Mouse (Mus musculus) frontal cortex, postnatal 36 days (tissue): ENCODE measurements around the gene Rnf186.

Experiments used
- DNase-seq, 2 experiments: peaks; one replicate each; pipeline ENCODE4 v3.0.0; 2022; ENCODE audit warnings: low spot score in 2 of 2

The Rnf186 gene

DNA sequence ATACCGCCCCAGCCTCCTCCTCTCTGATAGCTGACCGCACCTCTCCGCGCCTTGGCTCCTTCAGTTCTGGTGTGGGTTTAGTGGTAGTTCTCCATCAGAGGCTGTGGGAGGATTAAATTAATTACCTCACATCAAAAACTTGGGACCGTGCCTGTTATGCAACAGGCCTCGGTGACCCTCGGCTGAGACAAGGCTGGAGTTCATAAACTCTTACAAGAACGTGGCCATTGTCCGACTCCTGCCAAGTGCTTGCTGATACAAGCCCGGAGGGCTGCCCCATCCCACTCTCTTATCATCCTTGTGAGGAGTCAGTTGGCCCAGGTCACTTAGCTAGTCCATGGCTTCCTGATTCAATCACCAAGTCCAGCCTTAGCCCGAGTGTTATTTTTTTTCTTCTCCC, 46.4 kb downstream of the Rnf186 start:
- DNase-seq = no peak

DNA sequence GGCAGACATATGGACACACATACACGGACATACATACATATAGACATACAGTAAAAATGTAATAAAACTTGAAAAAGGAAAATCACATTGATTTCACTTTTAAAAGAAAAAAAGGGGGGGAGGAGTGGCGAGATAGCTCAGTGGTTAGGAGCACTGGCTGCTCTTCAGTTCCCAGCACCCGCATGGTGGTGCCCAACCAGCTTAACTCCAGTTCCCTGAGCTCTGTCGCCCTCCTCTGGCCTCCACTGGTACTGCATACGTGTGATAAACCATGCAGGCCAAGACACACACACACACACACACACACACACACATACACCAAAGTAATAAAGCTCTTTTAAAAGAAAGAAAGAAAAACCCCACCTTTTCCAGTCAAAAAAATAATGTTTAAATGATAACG, 47.9 kb downstream of the Rnf186 start:
- no peak for DNase-seq
